Mouse (Mus musculus) bone marrow macrophage, adult 2 months (primary cell): Measurements from ENCODE around the gene Gm20388. TPM values are rescaled to one million over a fixed set of nuclear protein-coding genes. Genes with fewer than 3 reads are reported as not detected.
A peak's percentile ranks its signal among the peaks of the same experiment; 100 is the strongest.

Experiments used
- H3K27ac ChIP-seq: 2 replicates; pipeline ENCODE4 v1.5.1; 2012; ENCODE audit warnings: low read depth, low read length; ENCODE audit not compliant: insufficient read depth
- H3K4me1 ChIP-seq: 2 replicates; pipeline ENCODE4 v1.6.1; 2012; ENCODE audit warnings: low read length; ENCODE audit not compliant: control insufficient read depth, insufficient read depth
- H3K4me3 ChIP-seq: 2 replicates; pipeline ENCODE4 v1.5.1; 2012; ENCODE audit warnings: mild to moderate bottlenecking, low read length, moderate library complexity; ENCODE audit not compliant: insufficient read depth
- CTCF ChIP-seq: IDR thresholded peaks from 2 replicates; pipeline ENCODE4 v1.5.1; 2012; ENCODE audit warnings: low read depth, mild to moderate bottlenecking, low read length, moderate library complexity
- POLR2A ChIP-seq: IDR thresholded peaks from 2 replicates; pipeline ENCODE4 v1.6.1; 2012; ENCODE audit warnings: mild to moderate bottlenecking, low read depth, low read length, borderline replicate concordance
- polyA plus RNA-seq: library from polyadenylated mRNA; stranded (reverse); fragments of >200 nt; gene quantifications from 2 replicates; pipeline ENCODE4 v1.2.4, GENCODE M21; 2012; ENCODE audit not compliant: missing spikeins, insufficient read depth, insufficient read length

Gene Gm20388
- polyA plus RNA-seq, 1 experiment = 32.7 TPM

- H3K27ac ChIP-seq = no peak overlapping the region
- H3K4me3 ChIP-seq = peak overlapping the region; percentile 63
- H3K4me1 ChIP-seq = peaks cover 2% of the 10 kb centered on the region; the same call in 1 of the 2 replicates
- TF ChIP-seq CTCF (peak; percentile 33; the same call in 1 of the 2 replicates), POLR2A (no peak)
These were observed 2320.2 kb downstream of the Gm20388 start for GRCm38 (mm10) chr8:122230712-122231337.

- Histone ChIP-seq H3K4me1 (peaks cover 2% of the 10 kb centered on the region; the same call in 1 of the 2 replicates), H3K4me3 (no peak overlapping the region), H3K27ac (no peak overlapping the region)
- TF ChIP-seq POLR2A (no peak), CTCF (no peak)
These were observed 2323.4 kb downstream of the Gm20388 start for GRCm38 (mm10) chr8:122234055-122234454.

- no peak for TF ChIP-seq CTCF
- no peak for TF ChIP-seq POLR2A
- Histone ChIP-seq H3K4me3 (no peak overlapping the region), H3K27ac (no peak overlapping the region), H3K4me1 (peaks cover 2% of the 10 kb centered on the region; the same call in 1 of the 2 replicates)
These were observed 2325.9 kb downstream of the Gm20388 start for GRCm38 (mm10) chr8:122236521-122236920.

- Histone ChIP-seq H3K4me3 (no peak overlapping the region), H3K4me1 (peaks cover 7% of the 10 kb centered on the region), H3K27ac (no peak overlapping the region)
- TF ChIP-seq CTCF = no peak
- no peak for TF ChIP-seq POLR2A
These were observed 2327.6 kb downstream of the Gm20388 start for GRCm38 (mm10) chr8:122238225-122238624.

GRCm38 (mm10) chr8:122238731-122239130, 2328.1 kb downstream of the Gm20388 start:
- H3K4me1 ChIP-seq = peaks cover 7% of the 10 kb centered on the region
- TF ChIP-seq POLR2A (no peak), CTCF (no peak)
- no peak overlapping the region for H3K27ac ChIP-seq
- no peak overlapping the region for H3K4me3 ChIP-seq

- TF ChIP-seq CTCF (no peak), POLR2A (no peak)
- no peak overlapping the region for H3K4me3 ChIP-seq
- H3K4me1 ChIP-seq = peaks cover 7% of the 10 kb centered on the region
- no peak overlapping the region for H3K27ac ChIP-seq
These were observed 2329.8 kb downstream of the Gm20388 start for GRCm38 (mm10) chr8:122240241-122241026.

GRCm38 (mm10) chr8:122243310-122243709, 2332.7 kb downstream of the Gm20388 start:
- H3K4me1 ChIP-seq = peaks cover 18% of the 10 kb centered on the region
- no peak overlapping the region for H3K4me3 ChIP-seq
- H3K27ac ChIP-seq = no peak overlapping the region
- no peak for TF ChIP-seq POLR2A
- no peak for TF ChIP-seq CTCF

- H3K27ac ChIP-seq = no peak overlapping the region
- H3K4me3 ChIP-seq = no peak overlapping the region
- peaks cover 18% of the 10 kb centered on the region for H3K4me1 ChIP-seq
- TF ChIP-seq CTCF (no peak), POLR2A (no peak)
These were observed 2334.5 kb downstream of the Gm20388 start for GRCm38 (mm10) chr8:122245161-122245560.

GRCm38 (mm10) chr8:122246257-122247211, 2335.9 kb downstream of the Gm20388 start:
- TF ChIP-seq CTCF (no peak), POLR2A (no peak)
- H3K4me1 ChIP-seq = peaks cover 18% of the 10 kb centered on the region
- H3K27ac ChIP-seq = no peak overlapping the region
- no peak overlapping the region for H3K4me3 ChIP-seq
